ENCODE assay signal across 32 mouse cellular contexts in genomic region chr7:119866136-119866535, GRCm38 (mm10).
"Had no signal": no experiment of that assay in that cellular context is flagged by ENCODE, and none has a peak within 500 bp of the region (broad histone marks: within the 10 kb centered on the region; RNA-seq: fewer than 3 reads in every experiment).

No protein-coding gene starts in this region.

- H3K27me3 ChIP-seq: limb, embryonic 12.5 days; limb, embryonic 13.5 days; limb, embryonic 15.5 days; liver, embryonic 12.5 days; liver, embryonic 13.5 days; liver, embryonic 15.5 days; lung, embryonic 15.5 days; megakaryocyte, embryonic 14.5 days; midbrain, embryonic 12.5 days; midbrain, embryonic 13.5 days; midbrain, embryonic 15.5 days; neural tube, embryonic 12.5 days; neural tube, embryonic 13.5 days had no signal

- DNase-seq: left cerebral cortex, postnatal 4 days; liver, embryonic 13.5 days; liver, postnatal 0 days; lung, adult 18-20 months; lung, adult 2 months; lung, embryonic 14.5 days; lung, postnatal 10 days; lung, postnatal 14 days; lung, postnatal 36 days; lung, postnatal 4 days; midbrain, embryonic 14.5 days had no signal

- H3K4me3 ChIP-seq: limb, embryonic 10.5 days; limb, embryonic 12.5 days; limb, embryonic 13.5 days; limb, embryonic 15.5 days; liver, embryonic 12.5 days; liver, embryonic 13.5 days; liver, embryonic 15.5 days; lung, embryonic 15.5 days; megakaryocyte, embryonic 14.5 days; midbrain, embryonic 10.5 days; midbrain, embryonic 12.5 days; midbrain, embryonic 13.5 days; midbrain, embryonic 15.5 days; myocyte; neural tube, embryonic 12.5 days; neural tube, embryonic 13.5 days had no signal

- H3K36me3 ChIP-seq: liver, embryonic 13.5 days; liver, embryonic 15.5 days; lung, embryonic 15.5 days; midbrain, embryonic 12.5 days; midbrain, embryonic 15.5 days; neural tube, embryonic 12.5 days had no signal

- H3K9me3 ChIP-seq: limb, embryonic 10.5 days; limb, embryonic 12.5 days; limb, embryonic 13.5 days; limb, embryonic 15.5 days; liver, embryonic 12.5 days; liver, embryonic 13.5 days; liver, embryonic 15.5 days; lung, embryonic 15.5 days; megakaryocyte, embryonic 14.5 days; midbrain, embryonic 10.5 days; midbrain, embryonic 12.5 days; midbrain, embryonic 13.5 days; midbrain, embryonic 15.5 days; neural tube, embryonic 12.5 days; neural tube, embryonic 13.5 days had no signal

- ATAC-seq: liver, embryonic 12.5 days; liver, postnatal 0 days; lung, postnatal 0 days; midbrain, embryonic 13.5 days; midbrain, embryonic 15.5 days; midbrain, embryonic 16.5 days had no signal

- H3K9ac ChIP-seq: limb, embryonic 12.5 days; limb, embryonic 13.5 days; limb, embryonic 15.5 days; liver, embryonic 12.5 days; liver, embryonic 13.5 days; liver, embryonic 14.5 days; liver, embryonic 15.5 days; liver, postnatal 0 days; lung, embryonic 14.5 days; lung, embryonic 15.5 days; midbrain, embryonic 12.5 days; midbrain, embryonic 13.5 days; midbrain, embryonic 15.5 days; neural tube, embryonic 12.5 days; neural tube, embryonic 13.5 days had no signal

- H3K27ac ChIP-seq: limb, embryonic 10.5 days; limb, embryonic 12.5 days; limb, embryonic 13.5 days; limb, embryonic 15.5 days; liver, embryonic 12.5 days; liver, embryonic 13.5 days; liver, embryonic 14.5 days; liver, embryonic 15.5 days; lung, embryonic 15.5 days; macrophage; midbrain, embryonic 10.5 days; midbrain, embryonic 12.5 days; midbrain, embryonic 13.5 days; midbrain, embryonic 15.5 days; neural tube, embryonic 12.5 days; neural tube, embryonic 13.5 days had no signal

- H3K4me2 ChIP-seq: limb, embryonic 12.5 days; limb, embryonic 13.5 days; limb, embryonic 15.5 days; liver, embryonic 11.5 days; liver, embryonic 12.5 days; liver, embryonic 13.5 days; liver, embryonic 15.5 days; lung, embryonic 14.5 days; lung, embryonic 15.5 days; midbrain, embryonic 11.5 days; midbrain, embryonic 12.5 days; midbrain, embryonic 13.5 days; midbrain, embryonic 15.5 days; neural tube, embryonic 12.5 days; neural tube, embryonic 13.5 days had no signal
